Mouse (Mus musculus) heart, adult 2 months (tissue): ENCODE results near the gene Bcl2l12.
A peak's percentile ranks its signal among the peaks of the same experiment; 100 is the strongest.

ENCODE experiments used
- CTCF ChIP-seq: fragments of 200-600 bp; IDR thresholded peaks from 2 replicates; pipeline ENCODE4 v1.8.1; 2022; ENCODE audit warnings: antibody characterized with exemption, mild to moderate bottlenecking, moderate library complexity
- EP300 ChIP-seq: fragments of 200-500 bp; IDR thresholded peaks from 2 replicates; pipeline ENCODE4 v1.6.1; 2011; ENCODE audit warnings: low read depth, low read length, control low read depth; ENCODE audit not compliant: insufficient read depth

- peak; percentile 49 for TF ChIP-seq CTCF
- TF ChIP-seq EP300 = no peak
These were observed 12.8 kb downstream of the Bcl2l12 start for GRCm38 (mm10) chr7:44985595-44986191.
